Mouse (Mus musculus) Muller cell, postnatal 12 days (primary cell): ENCODE measurements at regions not wholly inside any gene's neighbourhood (a gene's known extent, or its start where the extent isn't known, plus 50 kb on each side); places are given as distances from the start of the nearest gene placed in this dataset.

Source experiments
- DNase-seq: peaks from one replicate; pipeline ENCODE4 v3.0.0-alpha.2; 2015; ENCODE audit errors: inconsistent ontology term

GRCm38 (mm10) chr13:110580570-110580969 is 185.7 kb downstream of the Plk2 start:
- no peak for DNase-seq

DNA sequence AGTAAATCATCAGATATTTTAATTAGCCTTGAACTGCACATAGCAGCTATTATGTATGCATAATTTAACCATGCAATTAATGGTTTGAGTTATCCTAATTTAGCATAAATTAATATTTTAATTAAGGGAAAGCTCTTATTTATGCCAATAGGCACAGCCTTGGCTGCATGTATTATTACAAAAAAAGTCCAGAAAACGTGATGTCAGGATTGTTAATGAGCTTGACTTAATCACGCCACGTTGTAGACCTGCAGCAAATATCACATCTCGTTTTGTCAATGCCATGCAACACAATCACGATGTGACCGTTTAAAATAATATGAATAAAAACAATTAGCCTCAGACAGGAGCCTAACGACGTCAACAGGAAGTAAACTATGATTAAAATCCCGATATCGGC is 189.9 kb downstream of the Plk2 start:
- no peak for DNase-seq

DNA sequence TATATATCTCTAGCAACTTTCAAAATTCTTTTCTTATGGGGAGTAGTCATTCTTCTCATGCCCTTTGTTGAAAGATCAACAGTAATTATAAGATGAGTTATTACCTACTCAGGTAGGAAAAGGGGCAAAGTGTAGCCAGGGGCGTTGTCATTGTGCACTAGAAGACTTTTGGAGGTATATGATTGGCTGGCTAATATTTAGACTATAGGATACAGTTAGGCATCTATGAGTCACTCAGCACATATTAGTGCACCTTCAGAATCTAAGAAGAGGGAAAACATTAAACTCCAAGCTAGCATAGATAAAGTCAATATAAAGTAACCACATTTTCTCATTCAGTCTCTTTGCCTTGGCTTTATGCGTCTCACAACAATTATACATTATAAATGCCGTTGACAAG is 199.8 kb downstream of the Plk2 start:
- no peak for DNase-seq

GRCm38 (mm10) chr13:110599666-110600065 is 204.8 kb downstream of the Plk2 start:
- DNase-seq: no peak

DNA sequence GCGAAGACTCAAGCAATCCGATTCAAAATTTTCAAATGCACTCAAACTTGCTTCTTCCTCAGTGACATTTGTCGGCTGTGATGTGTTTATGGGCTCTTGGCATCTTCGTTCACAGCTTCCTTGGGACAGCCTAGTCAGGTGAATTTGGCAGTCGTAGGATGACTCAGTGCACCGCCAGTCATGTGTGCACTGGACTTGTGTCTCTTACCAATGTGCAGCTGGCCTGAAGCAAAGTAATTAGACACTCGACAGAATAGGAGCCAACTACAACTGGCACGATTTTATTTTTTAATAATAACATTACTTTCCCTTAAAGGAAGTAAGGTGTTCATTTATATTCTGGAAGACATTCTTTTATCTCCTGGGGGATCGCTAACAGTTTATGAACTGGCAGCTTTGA is 205.5 kb downstream of the Plk2 start:
- DNase-seq: no peak

DNA sequence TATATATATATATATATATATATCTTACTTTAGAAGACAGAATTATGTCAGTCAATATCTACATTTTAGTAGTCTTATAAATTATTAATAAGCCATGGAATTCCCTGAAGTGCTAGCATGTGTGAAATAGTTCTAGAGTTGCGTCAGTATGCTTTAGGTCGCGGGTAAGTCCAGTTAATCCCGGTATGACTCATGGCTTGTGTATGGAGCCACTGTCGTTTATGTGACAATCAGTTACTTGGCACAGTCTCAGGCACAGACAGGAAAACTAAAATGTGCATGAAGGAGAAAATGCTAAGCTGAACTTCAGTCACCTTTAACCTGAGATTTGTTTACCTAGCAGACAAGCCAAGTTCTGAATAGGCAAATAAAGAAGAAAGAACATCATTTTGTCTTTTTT is 206.5 kb downstream of the Plk2 start:
- peak; percentile 12 for DNase-seq

DNA sequence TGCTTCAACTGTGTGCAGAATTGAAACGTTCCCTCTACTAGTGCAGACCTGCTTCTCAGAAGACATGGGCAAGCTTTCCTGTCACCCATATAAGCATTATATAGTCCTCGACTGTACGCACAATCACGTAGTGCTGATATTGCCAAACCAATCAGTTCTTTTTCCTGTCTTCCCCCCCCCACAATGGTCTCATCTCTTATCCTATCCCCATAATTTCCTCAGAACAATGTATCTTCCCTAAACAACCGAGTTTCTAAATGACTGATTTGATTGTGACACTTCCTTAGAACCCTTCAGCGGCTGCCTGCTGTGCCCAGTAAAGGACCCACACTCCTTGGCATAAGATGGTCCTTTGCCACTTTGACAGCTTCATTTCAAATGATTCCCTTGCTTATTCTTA is 207.0 kb downstream of the Plk2 start:
- no peak for DNase-seq

DNA sequence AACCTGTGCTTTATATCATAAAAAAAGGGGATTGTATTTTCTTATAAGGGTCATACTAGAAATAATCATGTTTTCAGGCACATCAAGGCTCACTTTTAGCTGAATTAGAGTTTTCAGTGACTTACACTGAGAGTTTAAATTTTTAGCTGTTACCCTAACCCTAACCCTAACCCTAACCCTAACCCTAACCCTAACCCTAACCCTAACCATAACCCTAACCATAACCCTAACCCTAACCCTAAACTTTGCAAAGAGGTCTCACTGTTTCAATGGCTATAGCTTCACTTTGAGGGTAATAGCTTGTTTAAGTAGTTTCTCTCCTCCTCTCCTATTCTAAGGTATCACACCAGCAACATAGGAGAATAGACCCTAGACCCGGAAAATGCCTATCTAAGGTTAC is 208.0 kb downstream of the Plk2 start:
- DNase-seq: no peak

DNA sequence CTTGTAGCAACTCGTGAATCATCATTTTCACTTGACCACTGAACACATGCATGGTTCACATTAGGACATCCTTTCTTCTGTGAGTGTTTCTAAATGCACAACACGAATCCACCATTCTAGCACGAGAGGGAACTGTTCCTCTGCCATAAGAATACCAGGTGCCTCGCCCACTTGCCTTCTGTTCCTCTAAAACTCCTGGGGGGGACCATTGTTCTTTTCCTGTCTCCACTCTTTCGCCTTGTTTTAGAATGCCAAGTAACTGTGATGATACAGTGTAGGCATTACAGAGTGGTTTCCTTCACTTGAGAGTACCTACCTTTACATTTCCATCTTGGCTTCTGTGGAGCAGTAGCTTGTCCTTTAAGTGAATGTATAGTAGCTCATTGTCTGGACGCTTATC is 224.2 kb downstream of the Plk2 start:
- no peak for DNase-seq

DNA sequence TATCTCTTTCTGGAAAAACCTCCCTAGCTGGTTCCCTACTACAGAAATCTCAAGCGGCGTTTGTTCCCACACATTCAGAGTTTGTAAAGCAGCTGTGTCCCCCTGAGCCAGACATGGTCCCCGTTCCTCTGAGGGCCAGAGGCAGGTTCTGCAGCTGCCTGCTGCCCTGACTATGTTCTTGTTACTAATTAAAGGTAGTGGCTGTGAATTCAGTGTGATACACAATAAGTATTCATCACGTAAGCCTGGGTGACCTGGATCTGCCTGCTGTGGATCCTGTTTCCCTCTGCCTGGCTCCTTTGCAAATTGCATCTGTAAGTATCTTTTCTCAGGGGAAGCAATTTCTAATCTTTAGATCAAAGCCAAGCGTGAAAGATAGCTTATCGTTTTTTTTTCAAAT is 232.3 kb downstream of the Plk2 start:
- DNase-seq: no peak

GRCm38 (mm10) chr13:110627732-110628131 is 232.9 kb downstream of the Plk2 start:
- no peak for DNase-seq

DNA sequence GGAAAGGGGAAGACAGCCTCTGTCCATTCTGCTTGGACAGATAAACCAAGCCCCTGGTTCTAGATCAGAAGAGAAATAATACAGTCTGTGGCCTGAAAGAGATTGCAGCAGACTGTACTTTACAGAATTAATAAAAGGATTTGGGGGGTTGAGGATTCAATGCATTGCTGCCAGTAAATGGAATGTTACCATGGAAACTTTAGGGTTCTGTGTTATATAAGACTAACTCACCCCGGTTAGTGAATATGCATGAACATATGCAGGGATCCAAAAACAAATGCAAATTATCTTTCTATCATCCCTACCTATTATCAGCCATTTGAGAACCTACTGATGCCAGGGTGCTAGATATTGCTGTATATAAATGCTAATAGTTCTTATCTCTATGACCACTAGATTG is 233.4 kb downstream of the Plk2 start:
- no peak for DNase-seq

DNA sequence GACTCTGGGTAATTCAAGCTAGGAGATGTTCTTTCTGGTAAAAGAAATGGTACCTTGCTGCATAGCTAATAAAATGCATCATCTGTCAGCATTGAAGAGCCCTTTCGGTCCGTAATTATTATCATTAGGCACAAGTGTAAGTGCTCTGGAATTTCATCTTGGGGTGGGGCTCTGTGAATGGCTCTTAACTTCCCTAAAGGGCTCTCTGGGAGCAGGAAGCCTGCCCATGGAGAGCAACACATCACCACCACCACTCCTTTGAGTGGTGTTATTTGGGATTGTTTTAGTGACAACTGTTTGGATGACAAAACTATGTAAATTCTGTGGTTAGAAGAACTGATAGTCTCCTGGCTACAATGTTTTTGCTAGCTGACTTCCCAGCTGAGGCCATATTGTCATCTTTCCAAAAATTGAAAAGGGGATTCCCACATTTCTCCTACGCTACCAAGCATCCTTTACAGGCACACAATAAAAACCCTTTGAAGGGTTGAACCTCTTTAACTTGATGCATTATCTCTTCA is 238.5 kb downstream of the Plk2 start:
- DNase-seq: peak; percentile 28

DNA sequence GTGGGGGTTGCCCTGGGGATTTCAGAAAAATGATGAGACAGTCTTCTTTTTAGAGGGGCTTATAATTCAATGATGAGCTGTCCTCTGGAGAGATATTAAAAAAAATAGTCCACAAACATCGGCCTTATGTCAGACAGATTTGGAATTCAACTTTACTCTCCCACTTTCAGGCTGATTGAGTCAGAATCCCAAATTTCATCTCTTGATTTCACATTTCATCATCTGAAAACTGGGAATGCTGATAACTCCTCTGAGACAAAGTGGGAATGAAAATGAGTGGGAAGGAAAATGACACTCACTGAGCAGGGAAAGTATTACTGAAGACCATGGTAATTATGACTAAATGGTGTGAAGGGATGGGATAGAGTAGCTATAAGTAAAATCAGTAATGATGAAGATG is 239.1 kb downstream of the Plk2 start:
- no peak for DNase-seq

DNA sequence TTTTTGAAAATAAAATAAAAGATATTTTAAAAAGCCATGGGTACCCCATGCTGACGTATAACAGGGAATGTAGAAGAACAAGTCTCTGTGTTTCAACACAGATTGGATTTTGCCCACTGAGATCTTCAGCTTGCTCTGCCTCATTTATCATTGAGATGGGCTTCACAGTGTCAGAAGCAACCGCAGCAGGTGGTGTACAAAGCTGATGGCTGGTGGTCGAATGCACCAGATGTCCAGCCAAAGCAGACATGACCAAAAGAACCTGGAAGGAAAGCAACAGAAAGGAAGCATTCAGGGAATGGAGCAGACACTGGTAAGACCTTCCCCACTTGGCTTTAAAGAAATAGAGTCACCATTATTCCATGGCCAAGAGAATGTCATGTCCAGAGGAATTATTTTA is 247.9 kb downstream of the Plk2 start:
- DNase-seq: no peak

DNA sequence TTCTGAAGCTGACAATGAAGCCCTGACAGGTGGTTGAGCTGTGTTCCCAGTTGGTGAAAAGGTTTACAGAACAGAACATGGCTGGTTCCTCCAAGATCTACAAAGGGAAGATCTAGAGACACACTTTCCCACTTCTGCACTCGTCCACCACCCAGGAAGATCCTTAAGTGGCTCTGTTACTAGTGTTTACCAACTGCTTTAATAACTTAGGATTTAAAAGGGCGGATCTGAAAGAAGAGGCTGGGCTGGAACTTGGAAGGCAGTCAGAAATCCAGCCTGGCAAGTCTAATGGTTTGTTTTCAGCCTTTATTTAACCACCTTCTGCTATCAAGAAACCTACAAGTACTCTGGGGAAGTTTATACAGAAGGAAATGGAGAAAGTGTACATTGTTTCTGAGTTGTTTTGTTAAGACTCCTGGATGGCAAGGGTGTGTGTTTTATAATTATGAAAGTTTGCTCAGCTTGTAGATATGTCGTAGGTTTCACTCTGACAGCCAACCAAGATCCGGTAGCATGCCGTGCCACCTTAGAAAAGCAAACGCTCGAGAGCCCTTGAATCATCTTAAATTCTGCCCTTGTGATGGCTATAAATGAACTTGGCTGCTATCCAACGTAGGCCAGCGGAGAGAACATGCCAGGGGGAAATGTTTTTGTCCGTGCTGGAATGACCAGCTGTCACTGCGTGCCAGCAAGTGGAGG is 248.5 kb downstream of the Plk2 start:
- DNase-seq: peak; percentile 70

DNA sequence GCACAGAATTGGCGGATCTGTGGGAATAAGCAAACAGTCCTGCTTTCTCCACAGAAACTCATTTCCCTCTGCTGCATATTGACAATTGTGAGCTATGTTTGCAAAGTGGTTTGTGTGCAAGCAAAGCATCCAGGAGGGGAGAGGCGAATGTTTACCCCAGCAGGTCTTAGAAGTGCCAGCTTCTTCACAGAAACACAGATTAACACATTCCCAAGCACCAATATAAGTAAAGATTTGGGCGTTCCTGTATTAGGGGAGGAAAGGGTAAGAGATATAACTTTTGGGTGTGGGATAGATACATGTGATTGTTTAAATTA is 249.0 kb downstream of the Plk2 start:
- no peak for DNase-seq

GRCm38 (mm10) chr13:110649378-110649777 is 254.5 kb downstream of the Plk2 start:
- no peak for DNase-seq

DNA sequence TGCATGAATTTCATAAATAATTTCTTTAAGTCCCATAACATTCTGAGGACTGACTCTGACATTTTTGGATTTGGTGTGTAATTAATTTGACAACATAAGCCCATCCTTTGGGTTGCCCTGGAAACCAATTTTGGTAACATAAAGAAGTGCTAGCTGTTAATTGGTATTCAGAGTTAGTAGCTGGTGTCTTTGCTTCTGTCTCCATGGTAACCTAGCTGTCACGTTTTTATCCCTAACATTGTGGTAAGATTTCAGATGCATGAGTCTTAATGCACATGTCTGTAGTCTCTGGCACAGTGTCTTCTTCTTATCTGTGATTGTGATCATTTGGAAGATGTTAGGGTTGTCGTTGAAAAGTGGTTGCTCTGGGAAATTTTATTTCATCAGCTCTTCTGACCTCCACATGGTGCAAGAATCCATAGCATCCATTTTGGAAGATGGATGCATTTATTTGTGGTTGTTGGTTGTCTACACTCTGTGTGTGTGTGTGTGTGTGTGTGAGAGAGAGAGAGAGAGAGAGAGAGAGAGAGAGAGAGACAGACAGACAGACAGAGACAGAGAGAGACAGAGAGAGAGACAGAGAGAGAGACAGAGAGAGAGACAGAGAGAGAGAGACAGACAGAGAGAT is 255.1 kb downstream of the Plk2 start:
- no peak for DNase-seq

DNA sequence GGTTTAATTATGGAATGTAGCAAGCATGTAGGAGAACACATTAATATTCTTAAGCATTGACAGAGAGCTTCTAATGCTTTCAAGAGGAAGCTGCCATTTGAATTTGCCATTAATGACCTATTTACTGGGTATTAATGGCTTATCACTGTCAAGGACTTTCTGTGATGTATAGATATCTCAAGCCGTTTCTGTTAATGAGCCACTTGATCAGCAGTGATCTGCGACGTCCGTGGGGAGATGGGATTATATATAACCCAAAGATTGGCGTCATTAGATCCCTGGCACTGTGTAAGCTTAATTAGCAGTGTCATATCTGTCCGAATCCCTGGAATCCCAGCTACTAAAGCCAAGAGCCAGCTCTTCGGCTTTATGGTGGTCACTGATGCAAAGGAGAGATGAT is 257.4 kb downstream of the Plk2 start:
- no peak for DNase-seq

DNA sequence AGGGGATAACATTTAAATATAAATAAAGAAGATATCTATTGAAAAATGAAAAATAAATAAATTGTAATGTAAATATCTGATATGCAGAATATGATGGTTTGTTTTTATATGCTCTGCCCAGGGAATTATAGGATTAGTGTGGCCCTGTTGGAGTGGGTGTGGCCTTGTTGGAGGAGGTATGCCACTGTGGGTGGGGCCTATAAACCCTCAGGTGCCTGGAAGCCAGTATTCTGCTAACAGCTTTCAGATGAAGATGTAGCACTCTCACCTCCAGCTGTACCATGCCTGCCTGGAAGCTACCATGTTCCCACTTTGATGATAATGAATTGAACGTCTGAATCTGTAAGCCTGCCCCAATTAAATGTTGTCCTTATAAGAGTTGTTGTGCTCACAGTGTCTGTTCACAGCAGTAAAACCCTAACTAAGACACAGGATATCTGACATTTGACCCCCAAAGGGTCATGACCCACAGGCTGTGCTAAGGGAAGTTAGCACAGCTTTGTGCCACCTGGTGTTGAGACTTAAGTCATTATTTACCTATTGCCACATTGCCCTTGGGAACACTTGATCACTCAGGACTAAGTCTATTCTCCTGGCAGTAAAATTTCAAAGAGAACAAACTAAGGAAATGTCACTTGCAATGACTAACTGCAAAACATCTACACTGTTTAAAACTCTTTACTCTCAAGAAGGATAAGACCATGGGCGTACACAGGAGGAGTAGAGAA is 270.4 kb downstream of the Plk2 start:
- no peak for DNase-seq

- DNase-seq: no peak
These were observed 272.6 kb downstream of the Plk2 start for GRCm38 (mm10) chr13:110667276-110667956.

DNA sequence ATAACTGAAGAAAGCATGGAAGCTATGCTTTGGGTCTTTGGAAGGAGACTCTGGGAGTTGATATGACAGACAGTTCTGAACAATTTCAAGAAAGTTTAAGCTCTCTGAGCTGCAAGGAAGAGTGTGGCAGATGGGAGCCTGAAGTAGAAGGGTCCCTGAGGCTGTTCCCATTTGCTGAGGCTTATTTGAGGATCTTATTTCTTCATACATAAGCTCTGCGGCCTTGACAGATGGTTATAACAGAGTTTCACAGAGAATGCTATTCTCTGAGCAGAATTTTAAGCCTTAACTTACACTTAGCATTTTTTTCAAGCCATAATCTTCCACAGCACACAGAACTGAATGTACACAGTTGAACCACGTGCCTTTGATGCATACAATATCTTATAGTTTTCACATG is 278.7 kb downstream of the Plk2 start:
- DNase-seq: no peak
